Mouse (Mus musculus) midbrain, embryonic 12.5 days (tissue): ENCODE measurements around the gene Tmem175. TPM values are rescaled to one million over a fixed set of nuclear protein-coding genes. Genes with fewer than 3 reads are reported as not detected.
A peak's percentile ranks its signal among the peaks of the same experiment; 100 is the strongest.
"Not testable (repeated sequence)": the region's sequence is repeated elsewhere in the genome, so short reads cannot be mapped to it uniquely, and the experiment has no call there.

Experiments used
- ATAC-seq: fragments of 200-750 bp; cut with Nextera tagmentation; 2 replicates; pipeline ENCODE4 v1.8.0; 2017; ENCODE audit warnings: low read depth, moderate TSS enrichment, moderate library complexity; ENCODE audit not compliant: low FRiP score
- H3K27ac ChIP-seq: fragments of 300-500 bp; sonication (generic); replicated peaks from 2 replicates; pipeline ENCODE4 v1.5.1; 2016; ENCODE audit warnings: mild to moderate bottlenecking
- H3K27me3 ChIP-seq: fragments of 300-500 bp; sonication (generic); 2 replicates; pipeline ENCODE4 v1.6.1; 2016; ENCODE audit warnings: mild to moderate bottlenecking
- H3K36me3 ChIP-seq: fragments of 300-500 bp; sonication (generic); 2 replicates; pipeline ENCODE4 v1.6.1; 2016
- H3K4me1 ChIP-seq: fragments of 300-500 bp; sonication (generic); 2 replicates; pipeline ENCODE4 v1.6.1; 2016
- H3K4me2 ChIP-seq: fragments of 300-500 bp; sonication (generic); replicated peaks from 2 replicates; pipeline ENCODE4 v1.6.1; 2016; ENCODE audit warnings: mild to moderate bottlenecking, moderate library complexity
- H3K4me3 ChIP-seq: fragments of 300-500 bp; sonication (generic); 2 replicates; pipeline ENCODE4 v1.5.1; 2016; ENCODE audit warnings: mild to moderate bottlenecking
- H3K9ac ChIP-seq: fragments of 300-500 bp; sonication (generic); replicated peaks from 2 replicates; pipeline ENCODE4 v1.6.1; 2016; ENCODE audit warnings: mild to moderate bottlenecking, moderate library complexity
- H3K9me3 ChIP-seq: fragments of 300-500 bp; sonication (generic); 2 replicates; pipeline ENCODE4 v1.6.1; 2016; ENCODE audit warnings: mild to moderate bottlenecking
- WGBS: fragments of 180-500 bp; shearing (Covaris S2); methylation state at CpG from one replicate; pipeline ENCODE4 v1.1.7; 2016; 5-methylcytosine and 5-hydroxymethylcytosine counted together
- polyA plus RNA-seq: library from polyadenylated mRNA; unstranded; fragments of >200 nt; fragmentation: Nextera tagmentation; extraction: Ambion mirVana; gene quantifications from 2 replicates; pipeline ENCODE4 v1.2.1, GENCODE M21; 2016

Gene Tmem175
- 18.7 and 21.5 TPM in 2 replicates for polyA plus RNA-seq

GRCm38 (mm10) chr5:108629634-108630483 is at the start of gene Tmem175, which contains the start of gene Gak:
TSS of gene Tmem175 (plus strand) at chr5:108629770.
TSS of gene Gak (minus strand) at chr5:108629755.
- peak within 1 kb of the TSS; percentile 90 for H3K27ac ChIP-seq
- WGBS = under 1% methylated on average over 58 of the region's 58 CpGs
- ATAC-seq = peak; percentile 96

GRCm38 (mm10) chr5:108581361-108581891 is 48.1 kb upstream of the Tmem175 start:
- Histone ChIP-seq H3K4me2 (no peak overlapping the region), H3K36me3 (peaks cover 88% of the 10 kb centered on the region), H3K27ac (no peak overlapping the region), H3K9ac (no peak overlapping the region), H3K4me1 (no peaks in the 10 kb centered on the region), H3K9me3 (no peaks in the 10 kb centered on the region), H3K27me3 (no peaks in the 10 kb centered on the region), H3K4me3 (no peak overlapping the region)
- WGBS = 85% methylated on average over 3 of the region's 3 CpGs
- no peak for ATAC-seq

More at GRCm38 (mm10) chr5:108629634-108630483, at the start of gene Tmem175, which contains the start of gene Gak:
- no peaks in the 10 kb centered on the region for H3K9me3 ChIP-seq
- H3K4me2 ChIP-seq = peak within 1 kb of the TSS; percentile 83
- no peaks in the 10 kb centered on the region for H3K36me3 ChIP-seq
- peak within 1 kb of the TSS; percentile 96 for H3K9ac ChIP-seq
- H3K4me1 ChIP-seq = peaks cover 15% of the 10 kb centered on the region
- H3K27me3 ChIP-seq = no peaks in the 10 kb centered on the region
- H3K4me3 ChIP-seq = peak within 1 kb of the TSS; percentile 90

- no peak overlapping the region for H3K9ac ChIP-seq
- WGBS = 77% methylated on average over 1 of the region's 1 CpGs
- H3K36me3 ChIP-seq = peaks cover 95% of the 10 kb centered on the region
- H3K27me3 ChIP-seq = no peaks in the 10 kb centered on the region
- H3K27ac ChIP-seq = no peak overlapping the region
- H3K4me2 ChIP-seq = no peak overlapping the region
- ATAC-seq = no peak
- H3K4me1 ChIP-seq = no peaks in the 10 kb centered on the region
- H3K4me3 ChIP-seq = no peak overlapping the region
- H3K9me3 ChIP-seq = no peaks in the 10 kb centered on the region
These were observed 29.6 kb upstream of the Tmem175 start for GRCm38 (mm10) chr5:108599923-108600322.

- Histone ChIP-seq H3K4me2 (no peak overlapping the region), H3K9ac (no peak overlapping the region), H3K27me3 (no peaks in the 10 kb centered on the region), H3K9me3 (no peaks in the 10 kb centered on the region), H3K4me3 (no peak overlapping the region), H3K36me3 (peaks cover 93% of the 10 kb centered on the region), H3K27ac (no peak overlapping the region), H3K4me1 (no peaks in the 10 kb centered on the region)
- WGBS = 94% methylated on average over 9 of the region's 9 CpGs
- no peak for ATAC-seq
These were observed 27.0 kb upstream of the Tmem175 start for GRCm38 (mm10) chr5:108602537-108602936.

GRCm38 (mm10) chr5:108610426-108610825 is 19.1 kb upstream of the Tmem175 start:
- Histone ChIP-seq H3K27me3 (no peaks in the 10 kb centered on the region), H3K9ac (no peak overlapping the region), H3K4me1 (no peaks in the 10 kb centered on the region), H3K36me3 (peaks cover 93% of the 10 kb centered on the region), H3K27ac (no peak overlapping the region), H3K4me2 (no peak overlapping the region), H3K9me3 (no peaks in the 10 kb centered on the region), H3K4me3 (no peak overlapping the region)
- WGBS = 100% methylated on average over 1 of the region's 1 CpGs
- ATAC-seq = no peak

GRCm38 (mm10) chr5:108621870-108622269 is 7.7 kb upstream of the Tmem175 start:
- Histone ChIP-seq H3K36me3 (peaks cover 56% of the 10 kb centered on the region), H3K4me3 (no peak overlapping the region), H3K9me3 (no peaks in the 10 kb centered on the region), H3K27me3 (no peaks in the 10 kb centered on the region), H3K27ac (no peak overlapping the region), H3K9ac (no peak overlapping the region), H3K4me1 (no peaks in the 10 kb centered on the region), H3K4me2 (no peak overlapping the region)
- 85% methylated on average over 2 of the region's 2 CpGs for WGBS
- no peak for ATAC-seq

- Histone ChIP-seq H3K27ac (no peak overlapping the region), H3K36me3 (peaks cover 34% of the 10 kb centered on the region), H3K9me3 (no peaks in the 10 kb centered on the region), H3K27me3 (no peaks in the 10 kb centered on the region), H3K4me1 (peaks cover 15% of the 10 kb centered on the region), H3K4me3 (no peak overlapping the region), H3K4me2 (no peak overlapping the region), H3K9ac (no peak overlapping the region)
- 83% methylated on average over 4 of the region's 4 CpGs for WGBS
- ATAC-seq = no peak
These were observed 3.4 kb upstream of the Tmem175 start for GRCm38 (mm10) chr5:108626050-108626660.

- H3K9ac ChIP-seq = peak overlapping the region; percentile 96
- ATAC-seq = peak; percentile 87
- H3K4me3 ChIP-seq = peak overlapping the region; percentile 90
- H3K4me1 ChIP-seq = peaks cover 15% of the 10 kb centered on the region
- no peaks in the 10 kb centered on the region for H3K9me3 ChIP-seq
- peak overlapping the region; percentile 90 for H3K27ac ChIP-seq
- peak overlapping the region; percentile 83 for H3K4me2 ChIP-seq
- H3K36me3 ChIP-seq = peaks cover 7% of the 10 kb centered on the region
- H3K27me3 ChIP-seq = no peaks in the 10 kb centered on the region
- 3% methylated on average over 32 of the region's 32 CpGs for WGBS
These were observed 508 bp upstream of the Tmem175 start for GRCm38 (mm10) chr5:108628891-108629633.

GRCm38 (mm10) chr5:108633676-108634075 is 4.1 kb downstream of the Tmem175 start:
- Histone ChIP-seq H3K4me2 (no peak overlapping the region), H3K4me1 (peaks cover 9% of the 10 kb centered on the region), H3K9me3 (no peaks in the 10 kb centered on the region), H3K9ac (no peak overlapping the region), H3K4me3 (no peak overlapping the region), H3K27me3 (no peaks in the 10 kb centered on the region), H3K36me3 (no peaks in the 10 kb centered on the region), H3K27ac (no peak overlapping the region)
- WGBS = 88% methylated on average over 4 of the region's 4 CpGs
- no peak for ATAC-seq

- H3K9ac ChIP-seq, H3K4me3 ChIP-seq, H3K36me3 ChIP-seq, H3K4me1 ChIP-seq, H3K4me2 ChIP-seq, ATAC-seq, H3K27me3 ChIP-seq, H3K27ac ChIP-seq, H3K9me3 ChIP-seq: not testable (repeated sequence)
- WGBS = 69% methylated on average over 3 of the region's 3 CpGs
These were observed 4.5 kb downstream of the Tmem175 start for GRCm38 (mm10) chr5:108634088-108634487.

- Histone ChIP-seq H3K27me3 (no peaks in the 10 kb centered on the region), H3K9me3 (no peaks in the 10 kb centered on the region), H3K9ac (no peak overlapping the region), H3K36me3 (no peaks in the 10 kb centered on the region; the same call in 1 of the 2 replicates), H3K27ac (no peak overlapping the region), H3K4me3 (no peak overlapping the region), H3K4me1 (no peaks in the 10 kb centered on the region), H3K4me2 (no peak overlapping the region)
- 81% methylated on average over 4 of the region's 4 CpGs for WGBS
- no peak for ATAC-seq
These were observed 6.6 kb downstream of the Tmem175 start for GRCm38 (mm10) chr5:108636172-108636571.
